Mouse (Mus musculus) brown adipose tissue, adult 24 weeks (tissue): ENCODE measurements around the gene Clspn. TPM values are rescaled to one million over a fixed set of nuclear protein-coding genes. Genes with fewer than 3 reads are reported as not detected.

Experiments
- H3K27ac ChIP-seq: fragments of 200-500 bp; replicated peaks from 2 replicates; pipeline ENCODE4 v1.5.1; 2012; ENCODE audit warnings: low read depth, mild to moderate bottlenecking, low read length
- H3K4me1 ChIP-seq: fragments of 200-500 bp; 2 replicates; pipeline ENCODE4 v1.6.1; 2012; ENCODE audit warnings: low read length, mixed read lengths; ENCODE audit not compliant: control insufficient read depth, insufficient read depth, insufficient read length
- H3K4me3 ChIP-seq: fragments of 200-500 bp; 2 replicates; pipeline ENCODE4 v1.5.1; 2012; ENCODE audit warnings: low read depth, mild to moderate bottlenecking, low read length, moderate library complexity; ENCODE audit not compliant: insufficient read depth
- polyA plus RNA-seq: library from polyadenylated mRNA; stranded (reverse); fragments of >200 nt; gene quantifications from 2 replicates; pipeline ENCODE4 v1.2.4, GENCODE M21; 2012; ENCODE audit not compliant: missing spikeins, insufficient read depth, insufficient read length

The Clspn gene
- polyA plus RNA-seq, 1 experiment = not detected

DNA sequence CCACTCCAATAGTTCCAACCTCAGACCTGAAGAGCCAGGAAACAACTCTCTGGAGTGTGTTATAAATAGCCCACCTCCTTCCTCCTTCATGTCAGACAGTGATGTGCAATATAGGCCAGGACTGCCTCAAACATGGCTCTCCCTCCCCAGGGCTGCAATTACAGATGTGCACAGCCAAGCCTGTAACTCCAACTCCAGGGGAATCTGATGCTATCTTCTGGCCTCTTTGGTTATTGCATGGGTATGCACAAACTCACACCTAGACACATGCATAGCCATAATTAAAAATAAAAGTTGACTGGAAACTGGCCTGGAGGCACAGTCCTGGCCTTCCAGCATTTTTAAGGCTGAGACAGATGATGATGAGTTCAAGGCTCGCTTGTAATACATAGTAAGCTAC lies 11.7 kb upstream of the Clspn start:
- no peak overlapping the region for H3K4me3 ChIP-seq
- H3K27ac ChIP-seq = no peak overlapping the region
- no peaks in the 10 kb centered on the region for H3K4me1 ChIP-seq

DNA sequence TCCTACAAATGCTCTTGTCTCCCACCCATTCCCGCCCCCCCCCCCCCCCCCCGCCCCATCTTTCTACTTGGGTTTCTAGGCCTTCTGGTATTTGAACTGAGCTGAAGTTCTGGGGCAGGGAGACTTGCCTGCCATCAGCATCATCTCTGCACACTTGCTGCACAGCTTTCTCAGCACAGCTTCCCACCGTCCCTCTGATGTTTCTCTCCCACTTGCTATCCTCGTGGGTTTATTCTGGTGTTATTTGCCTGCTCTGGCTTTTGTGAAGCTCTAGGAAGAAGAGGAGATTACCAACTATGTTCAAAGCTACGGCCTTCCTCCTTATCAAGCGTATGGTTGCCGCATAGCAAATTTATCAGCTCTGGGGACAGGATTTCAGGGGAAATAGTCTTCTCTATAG lies 11.0 kb upstream of the Clspn start:
- Histone ChIP-seq H3K27ac (no peak overlapping the region), H3K4me1 (no peaks in the 10 kb centered on the region), H3K4me3 (no peak overlapping the region)

DNA sequence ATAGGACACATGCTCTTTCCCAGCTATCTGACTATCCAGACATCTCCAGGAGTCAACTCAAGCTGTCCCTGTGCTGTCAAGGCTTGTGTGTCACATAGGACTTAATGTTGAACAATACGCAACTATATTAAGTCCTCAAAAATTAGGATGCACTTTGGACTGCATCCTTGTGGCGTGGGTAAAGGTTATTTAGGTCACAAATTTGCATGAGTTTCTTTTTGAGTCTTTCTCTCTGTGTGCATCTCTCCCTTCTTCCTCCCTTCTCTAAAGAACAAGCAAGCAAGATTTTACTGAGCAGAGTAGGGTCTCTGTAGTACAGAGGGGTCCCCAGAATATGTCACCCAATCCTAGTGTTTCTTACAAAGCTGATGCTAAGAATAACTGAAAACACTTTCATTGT lies 10.6 kb upstream of the Clspn start:
- Histone ChIP-seq H3K27ac (no peak overlapping the region), H3K4me1 (no peaks in the 10 kb centered on the region), H3K4me3 (no peak overlapping the region)

DNA sequence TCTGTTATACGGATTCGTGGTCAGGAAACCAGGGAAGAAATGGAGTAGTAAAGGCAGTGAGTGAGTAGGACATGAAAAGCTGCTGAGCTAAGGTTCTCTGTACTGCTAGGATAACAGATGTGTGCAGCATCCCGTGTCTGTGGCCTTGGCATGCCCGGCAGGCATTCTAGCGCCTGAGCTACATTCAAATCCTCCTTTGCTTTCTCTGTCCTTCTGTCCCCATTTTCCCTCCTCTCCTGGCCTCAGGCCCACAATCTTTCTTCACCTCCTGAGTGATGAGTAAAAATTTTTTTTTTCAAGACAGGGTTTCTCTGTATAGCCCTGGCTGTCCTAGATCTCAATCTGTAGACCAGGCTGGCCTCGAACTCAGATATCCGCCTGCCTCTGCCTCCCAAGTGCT lies 4.6 kb upstream of the Clspn start:
- Histone ChIP-seq H3K4me3 (no peak overlapping the region), H3K27ac (no peak overlapping the region), H3K4me1 (no peaks in the 10 kb centered on the region)

DNA sequence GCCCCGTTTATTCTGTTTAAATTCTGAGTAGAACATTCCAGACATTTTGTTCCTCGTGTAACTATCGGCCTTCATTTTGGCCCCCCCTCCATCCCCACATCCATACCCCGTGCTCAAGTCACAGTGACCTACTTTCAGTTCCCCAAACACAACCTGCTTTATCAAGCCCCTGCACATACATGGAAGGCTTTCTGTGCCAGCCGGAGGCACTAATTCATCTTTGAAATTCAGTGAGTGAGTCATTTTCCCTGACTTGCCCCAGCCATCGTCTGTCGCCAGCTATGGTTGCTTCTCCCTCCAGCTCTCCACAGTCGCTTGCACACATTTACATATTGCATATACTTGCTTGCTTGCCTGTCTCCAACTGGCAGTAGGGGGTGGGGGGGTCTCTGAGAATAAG lies 3.6 kb upstream of the Clspn start:
- no peak overlapping the region for H3K27ac ChIP-seq
- no peak overlapping the region for H3K4me3 ChIP-seq
- no peaks in the 10 kb centered on the region for H3K4me1 ChIP-seq

DNA sequence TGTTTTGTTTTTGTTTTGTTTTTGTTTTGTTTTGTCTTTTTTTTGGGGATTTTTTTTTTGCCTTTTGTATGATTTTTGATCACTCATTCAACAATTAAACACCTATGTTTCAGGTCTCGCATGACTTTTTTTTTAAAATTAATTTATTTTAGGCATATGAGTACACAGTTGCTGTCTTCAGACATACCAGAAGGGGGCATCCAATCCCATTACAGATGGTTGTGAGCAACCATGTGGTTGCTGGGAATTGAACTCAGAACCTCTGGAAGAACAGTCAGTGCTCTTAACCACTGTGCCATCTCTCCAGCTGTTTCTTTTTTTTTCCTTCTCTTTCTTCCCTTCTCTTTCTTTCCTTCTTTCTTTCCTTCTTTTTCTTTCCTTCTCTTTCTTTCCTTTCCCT lies 3.0 kb upstream of the Clspn start:
- Histone ChIP-seq H3K4me3 (no peak overlapping the region), H3K4me1 (no peaks in the 10 kb centered on the region), H3K27ac (no peak overlapping the region)

DNA sequence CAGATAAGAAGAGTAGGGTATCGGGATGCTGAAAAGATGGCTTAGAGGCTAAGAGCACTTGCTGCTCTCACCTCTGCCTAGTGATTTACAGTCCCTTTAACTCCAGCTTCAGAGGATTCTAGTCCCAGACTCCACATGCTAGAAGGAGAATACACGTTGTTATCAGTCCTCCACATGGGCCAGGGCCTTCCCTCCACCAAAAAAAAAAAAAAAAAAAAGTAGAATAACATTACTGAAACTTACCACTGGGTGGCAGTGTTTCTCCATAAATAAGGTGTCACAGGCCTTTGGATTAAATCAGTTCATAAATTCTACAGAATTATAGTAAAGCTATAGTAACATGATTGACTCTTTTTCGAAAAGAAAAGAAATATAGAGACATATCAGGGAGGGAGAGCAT lies 2.3 kb upstream of the Clspn start:
- Histone ChIP-seq H3K4me3 (no peak overlapping the region), H3K4me1 (no peaks in the 10 kb centered on the region), H3K27ac (no peak overlapping the region)

DNA sequence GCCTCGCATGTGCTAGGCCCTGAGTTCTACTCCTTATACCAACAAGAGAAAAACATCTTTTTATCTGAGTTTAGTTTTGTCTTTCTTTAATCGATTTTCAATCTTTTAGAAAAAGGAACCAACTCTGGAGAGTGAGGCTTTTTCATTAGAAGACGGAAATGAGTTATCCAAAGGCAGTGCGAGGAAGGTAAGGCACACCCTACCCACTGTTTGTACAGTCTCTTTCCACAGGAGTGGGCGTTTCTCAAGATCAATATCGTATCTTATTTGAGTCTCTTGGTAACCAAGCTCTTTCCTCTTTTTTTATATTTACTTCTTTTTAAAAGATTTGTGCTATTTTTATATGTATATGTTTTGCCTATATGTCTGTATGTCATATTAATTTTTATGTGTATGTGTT lies 7.1 kb downstream of the Clspn start:
- no peak overlapping the region for H3K4me3 ChIP-seq
- no peak overlapping the region for H3K27ac ChIP-seq
- H3K4me1 ChIP-seq = no peaks in the 10 kb centered on the region; the same call in 1 of the 2 replicates

DNA sequence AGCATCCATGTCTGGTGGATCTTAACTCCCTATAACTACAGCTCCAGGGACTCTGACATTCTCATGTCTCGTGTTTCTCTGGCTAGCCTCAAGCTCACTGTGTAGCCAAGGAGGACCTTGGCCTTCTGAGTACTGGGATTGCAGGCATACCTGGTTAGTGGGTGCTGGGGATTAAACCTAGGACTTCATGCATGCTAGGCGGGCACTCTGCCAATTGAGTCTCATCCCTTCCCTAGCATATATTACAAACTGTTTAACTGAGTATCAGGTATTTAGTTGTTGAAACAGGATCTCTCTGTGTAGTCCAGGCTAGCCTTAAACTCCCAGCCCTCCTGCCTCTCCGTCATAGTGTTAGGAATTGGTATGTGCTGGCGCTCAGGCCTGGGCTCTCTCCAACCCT lies 10.5 kb downstream of the Clspn start:
- Histone ChIP-seq H3K4me3 (no peak overlapping the region), H3K27ac (no peak overlapping the region), H3K4me1 (no peaks in the 10 kb centered on the region; the same call in 1 of the 2 replicates)

DNA sequence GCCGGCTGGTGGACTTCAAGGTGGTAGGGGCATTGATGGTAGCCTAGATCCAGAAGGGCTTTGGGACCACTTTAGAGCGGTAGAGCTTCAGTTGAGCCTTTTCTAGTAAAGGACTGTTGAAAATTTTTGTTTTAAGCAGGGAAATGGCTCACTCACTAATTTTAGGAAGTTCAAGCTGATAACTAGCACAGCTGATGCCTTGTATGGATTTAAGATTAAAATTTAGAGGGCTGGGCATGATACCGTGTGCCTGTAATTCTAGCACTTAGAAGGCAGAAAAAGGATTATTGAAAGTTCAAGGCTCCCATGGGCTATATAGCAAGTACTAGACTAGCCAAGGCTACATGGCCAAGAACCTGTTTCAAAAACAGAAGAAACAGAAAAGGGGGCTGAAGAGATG lies 13.0 kb downstream of the Clspn start:
- Histone ChIP-seq H3K4me1 (no peaks in the 10 kb centered on the region; the same call in 1 of the 2 replicates), H3K27ac (no peak overlapping the region), H3K4me3 (no peak overlapping the region)

DNA sequence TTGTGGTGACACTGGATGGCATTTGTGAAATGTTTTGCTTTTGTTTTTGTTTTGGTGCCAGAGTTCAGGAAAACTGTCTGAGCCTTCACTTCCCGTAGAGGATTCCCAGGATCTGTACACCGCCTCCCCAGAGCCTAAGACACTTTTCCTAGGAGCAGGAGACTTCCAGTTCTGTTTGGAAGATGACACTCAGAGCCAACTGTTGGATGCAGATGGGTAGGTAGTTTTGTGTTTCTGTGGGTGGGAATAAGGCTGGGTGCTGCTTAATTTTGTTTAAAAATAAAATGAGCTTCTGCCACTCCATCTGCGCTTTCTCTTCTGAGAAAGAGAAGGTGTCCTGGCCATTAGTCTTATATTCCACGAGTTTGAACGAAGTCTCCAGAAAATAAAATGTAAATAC lies 19.5 kb downstream of the Clspn start:
- Histone ChIP-seq H3K4me3 (no peak overlapping the region), H3K27ac (no peak overlapping the region), H3K4me1 (no peaks in the 10 kb centered on the region)

DNA sequence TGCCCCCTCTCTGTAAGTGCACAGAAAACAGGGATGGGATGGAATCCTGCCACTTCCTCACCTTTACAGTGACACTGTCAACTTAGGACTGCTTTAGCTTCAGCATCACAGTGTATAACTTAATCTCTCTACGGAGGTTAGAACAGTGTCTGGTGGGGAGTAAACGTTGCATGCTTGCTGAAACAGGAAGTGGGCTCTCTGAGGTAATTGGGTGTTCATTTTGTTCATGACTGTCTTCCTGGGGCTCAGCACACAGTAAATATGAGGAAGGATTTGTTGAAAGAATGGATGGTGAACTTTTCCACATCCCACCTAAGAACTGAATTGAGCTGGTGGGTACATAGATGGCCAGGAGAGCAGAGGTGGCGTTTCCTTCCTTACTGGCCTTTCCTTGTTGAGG lies 21.2 kb downstream of the Clspn start:
- no peak overlapping the region for H3K4me3 ChIP-seq
- no peak overlapping the region for H3K27ac ChIP-seq
- H3K4me1 ChIP-seq = no peaks in the 10 kb centered on the region

DNA sequence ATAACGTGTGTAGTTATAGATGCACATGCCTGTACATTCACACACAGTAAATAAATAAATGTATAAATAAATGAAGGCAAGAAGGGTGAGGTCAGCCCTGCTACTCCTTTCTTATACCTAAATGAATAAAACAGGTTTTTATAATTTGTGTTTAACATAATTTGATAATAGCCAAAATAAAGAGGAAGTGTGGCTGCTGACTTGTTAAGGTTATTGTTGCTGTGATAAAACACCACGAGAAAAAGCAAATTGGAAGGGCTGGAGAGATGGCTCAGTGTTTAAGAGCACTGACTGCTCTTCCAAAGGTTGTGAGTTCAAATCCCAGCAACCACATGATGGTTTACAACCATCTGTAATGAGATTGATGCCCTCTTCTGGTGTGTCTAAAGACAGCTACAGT lies 22.3 kb downstream of the Clspn start:
- Histone ChIP-seq H3K4me1 (no peaks in the 10 kb centered on the region), H3K4me3 (no peak overlapping the region), H3K27ac (no peak overlapping the region)

DNA sequence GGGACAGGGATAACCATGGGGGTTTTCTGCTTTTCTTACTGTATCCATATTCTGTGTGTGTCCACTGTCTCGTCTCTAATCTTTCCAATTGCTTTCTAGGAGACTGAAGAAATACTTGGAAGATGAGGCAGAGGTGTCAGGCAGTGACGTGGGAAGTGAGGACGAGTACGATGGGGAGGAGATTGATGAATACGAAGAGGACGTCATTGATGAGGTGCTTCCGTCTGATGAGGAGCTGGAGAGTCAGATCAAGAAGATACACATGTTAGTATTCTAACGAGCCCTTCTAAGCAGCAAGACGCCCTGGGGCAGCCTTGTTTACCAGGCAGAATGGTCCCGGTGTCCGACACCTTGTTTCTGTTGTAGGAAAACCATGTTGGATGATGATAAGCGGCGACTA lies 29.0 kb downstream of the Clspn start:
- Histone ChIP-seq H3K27ac (no peak overlapping the region), H3K4me1 (no peaks in the 10 kb centered on the region), H3K4me3 (no peak overlapping the region)

DNA sequence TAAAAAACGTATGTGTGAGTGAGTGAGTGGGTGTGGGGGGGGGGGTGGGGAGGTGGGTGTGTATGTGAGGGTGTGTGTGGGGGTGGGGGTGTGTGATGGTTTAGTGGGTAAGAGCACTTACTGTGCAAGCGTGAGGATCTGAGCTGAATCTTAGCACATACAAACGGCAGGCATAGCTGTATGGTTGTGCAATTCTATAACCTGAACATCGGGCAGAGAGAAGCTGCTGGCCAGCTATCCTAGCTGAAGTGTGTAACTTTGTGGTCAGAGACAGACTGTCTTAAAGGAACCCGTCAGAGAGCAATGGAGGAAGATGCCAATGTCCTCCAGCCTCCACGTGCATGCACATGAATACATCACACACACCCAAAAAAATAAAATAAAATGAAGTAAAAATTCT lies 35.3 kb downstream of the Clspn start:
- no peak overlapping the region for H3K27ac ChIP-seq
- H3K4me3 ChIP-seq = no peak overlapping the region

DNA sequence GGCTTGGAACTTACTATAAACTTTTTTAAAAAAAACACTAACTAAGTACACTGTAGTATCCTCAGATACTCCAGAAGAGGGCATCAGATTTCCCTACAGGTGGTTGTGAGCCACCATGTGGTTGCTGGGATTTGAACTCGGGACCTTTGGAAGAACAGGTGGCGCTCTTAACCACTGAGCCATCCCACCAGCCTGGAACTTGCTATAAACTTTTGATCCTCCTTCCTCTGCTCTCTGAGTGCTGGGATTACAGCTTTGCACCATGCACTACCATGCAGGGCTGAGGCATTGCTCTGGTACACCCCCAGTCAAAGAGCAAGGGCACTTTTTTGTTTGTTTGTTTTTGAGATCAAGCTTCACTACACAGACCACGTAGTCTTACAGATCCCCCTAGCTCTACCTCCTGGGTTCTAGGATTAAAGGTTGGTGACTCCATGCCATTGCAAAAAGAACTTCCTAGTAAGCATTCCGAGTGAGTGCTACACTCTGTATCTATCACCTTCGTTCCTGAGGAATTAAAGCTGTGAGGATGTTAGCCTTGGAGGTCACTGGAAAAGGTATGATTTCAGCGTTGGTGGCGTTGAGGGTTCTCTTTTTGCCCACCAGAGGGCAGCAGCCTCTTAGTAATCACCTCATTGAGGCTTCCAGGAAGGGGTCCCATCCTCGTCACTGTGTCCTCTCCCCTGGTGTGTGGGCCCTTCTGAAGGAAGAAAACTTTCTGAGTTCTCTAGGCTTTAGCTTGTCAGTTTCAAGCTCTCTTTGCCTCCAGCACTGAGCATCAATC lies 43.4 kb downstream of the Clspn start:
- no peak overlapping the region for H3K27ac ChIP-seq
- H3K4me1 ChIP-seq = peaks cover 2% of the 10 kb centered on the region; the same call in 1 of the 2 replicates
- no peak overlapping the region for H3K4me3 ChIP-seq

More for the DNA sequence above, 35.3 kb downstream of the Clspn start:
- no peaks in the 10 kb centered on the region for H3K4me1 ChIP-seq
